Mouse (Mus musculus) MEL-GATA-1-ER (cell line): ENCODE results near the gene Olfr495.

Experiments
- DNase-seq: peaks from one replicate; pipeline ENCODE4 v3.0.0-alpha.2; 2012; ENCODE audit warnings: low read depth; ENCODE audit errors: extremely low read depth

The Olfr495 gene

DNA sequence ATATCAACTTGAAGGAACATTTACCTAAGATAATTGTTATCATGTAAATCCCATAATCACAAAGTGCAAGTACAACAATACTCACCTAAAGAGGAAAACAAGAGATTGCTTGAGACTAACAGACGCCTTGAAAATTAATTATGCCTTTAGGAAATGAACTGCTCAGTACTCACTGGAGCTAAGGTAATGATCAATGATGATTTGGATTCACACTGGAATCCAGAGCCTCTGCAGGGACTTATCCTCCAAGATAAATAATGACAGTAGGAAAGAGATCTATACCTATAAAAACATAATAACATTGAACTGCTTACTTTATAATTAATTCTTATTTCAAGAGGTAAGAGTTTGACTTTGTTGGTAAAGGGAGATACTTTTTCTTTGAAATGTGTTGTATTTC lies at the start of gene Olfr495:
TSS of gene Olfr495 (plus strand) at position 301 of the 400 bp plus-strand sequence.
- DNase-seq, result no peak

- no peak for DNase-seq
These were observed 46.1 kb upstream of the Olfr495 start, which contains the start of gene Olfr493 for GRCm38 (mm10) chr7:108346879-108347278. TSS of gene Olfr493 (minus strand) at chr7:108346979.

DNA sequence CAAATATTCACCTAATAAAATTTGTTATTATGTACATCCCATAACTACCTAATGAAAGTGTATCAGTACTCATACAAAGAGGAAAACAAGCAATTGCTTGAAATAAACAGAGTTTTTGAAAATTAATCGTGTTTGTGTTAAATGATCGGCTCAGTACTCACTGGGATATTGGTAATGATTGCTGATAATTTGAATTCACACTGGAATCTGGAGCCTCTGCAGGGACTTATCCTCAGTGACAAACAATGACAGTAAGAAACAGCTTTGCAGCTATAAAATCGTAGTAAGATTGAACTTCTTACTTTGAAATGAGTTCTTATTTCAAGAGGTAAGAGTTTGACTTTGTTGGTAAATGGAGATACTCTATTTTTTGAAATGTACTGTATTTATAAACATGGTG lies 27.9 kb upstream of the Olfr495 start, which contains the start of gene Olfr494:
TSS of gene Olfr494 (plus strand) at position 301 of the 400 bp plus-strand sequence.
- DNase-seq, result no peak

- DNase-seq, result no peak
These were observed 27.2 kb downstream of the Olfr495 start, which contains the start of gene Olfr497 for GRCm38 (mm10) chr7:108420121-108420520. TSS of gene Olfr497 (plus strand) at chr7:108420421.
